Mouse (Mus musculus) layer of hippocampus, adult 11-12 months (tissue): ENCODE results near the gene Dlg5.

Experiments used
- DNase-seq: peaks from one replicate; pipeline ENCODE4 v3.0.0; 2022; ENCODE audit warnings: low spot score

Dlg5 gene

DNA sequence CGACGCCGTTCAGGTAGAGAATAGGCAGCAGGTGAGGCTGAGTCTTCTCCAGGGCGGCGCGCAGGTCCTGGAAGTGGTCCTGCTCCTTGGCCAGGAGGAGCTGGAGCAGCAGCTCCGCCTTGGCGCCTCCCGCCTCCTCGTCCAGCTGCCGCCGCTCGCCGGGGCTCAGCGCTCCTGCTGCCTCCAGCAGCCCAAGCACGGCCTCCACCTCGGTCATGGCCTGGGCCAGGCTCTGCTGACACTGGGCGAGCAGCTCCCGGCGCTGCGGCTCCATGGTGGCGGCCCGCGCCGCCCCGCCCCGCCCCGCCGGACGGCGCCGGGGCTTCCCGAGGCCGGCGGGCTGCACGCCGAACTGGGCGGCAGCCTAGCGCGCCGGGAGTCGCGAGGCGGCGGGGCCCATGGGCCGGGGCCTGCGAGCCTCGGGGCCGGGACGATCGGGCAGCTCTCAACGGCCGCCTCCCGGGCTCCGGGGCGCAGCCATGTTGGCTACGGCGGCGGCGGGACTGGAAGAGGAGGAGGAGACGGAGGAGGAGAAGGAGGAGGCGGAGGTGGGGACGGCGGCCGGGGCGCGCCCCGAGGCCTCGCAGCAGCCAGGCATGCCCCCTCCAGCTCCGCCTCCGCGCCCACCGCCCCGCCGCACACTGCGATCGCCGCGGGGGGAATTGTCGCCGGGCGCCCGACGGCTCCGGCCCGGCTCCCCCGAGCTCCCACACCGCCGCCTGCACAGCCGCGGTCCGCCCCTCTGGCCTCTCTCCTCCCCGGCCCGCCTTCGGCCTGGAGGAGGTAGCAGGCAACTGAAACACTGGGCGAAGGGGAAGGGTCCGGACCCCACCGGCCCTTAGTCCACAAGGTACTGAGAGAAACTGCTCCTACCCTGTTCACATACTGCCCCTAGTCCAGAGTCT, at the start of gene Dlg5:
Gene Dlg5, minus strand, starts transcription at position 744 of the 905 bp plus-strand sequence.
- peak; percentile 32 for DNase-seq

DNA sequence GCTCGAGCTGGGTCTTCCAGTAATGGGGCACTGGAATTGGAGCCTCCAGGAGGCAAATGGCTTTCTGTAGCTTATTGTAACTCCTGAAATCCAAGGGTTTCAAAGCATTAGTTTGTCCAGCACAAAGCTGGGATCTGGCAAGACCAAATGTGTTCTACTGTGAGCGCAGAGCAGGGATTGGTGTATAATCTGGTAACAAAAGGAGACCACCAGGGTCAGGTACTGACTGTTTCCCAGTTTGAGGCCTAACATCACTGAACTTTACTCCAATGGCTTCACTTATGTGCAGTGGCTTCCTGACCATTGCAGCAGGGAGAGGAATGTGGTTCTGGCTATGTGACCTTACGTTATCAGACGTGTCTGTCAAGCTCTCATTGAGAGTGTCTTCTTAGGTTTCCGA, 47.9 kb upstream of the Dlg5 start:
- DNase-seq: no peak

DNA sequence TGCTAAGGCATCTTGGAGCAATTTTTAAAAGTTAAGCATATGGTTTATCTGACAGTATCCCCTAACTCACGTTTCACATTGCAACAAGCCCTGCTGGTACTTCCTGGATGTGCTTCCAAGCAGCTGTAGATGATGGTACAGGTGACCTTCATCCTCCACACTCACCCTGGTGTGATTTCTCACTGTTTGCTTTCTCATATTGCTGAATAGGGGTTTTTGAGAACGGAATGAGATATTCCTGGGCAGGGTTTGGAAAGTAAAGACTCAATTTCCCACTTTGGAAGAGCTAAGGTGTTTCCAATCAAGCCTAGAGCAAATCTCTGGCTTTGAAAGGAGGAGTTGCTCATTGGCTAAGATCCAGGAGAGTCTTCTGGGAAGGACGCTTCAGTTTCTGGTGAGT, 47.2 kb upstream of the Dlg5 start, which contains the start of gene E330034G19Rik:
Gene E330034G19Rik, plus strand, starts transcription at position 301 of the 400 bp plus-strand sequence.
- no peak for DNase-seq

DNA sequence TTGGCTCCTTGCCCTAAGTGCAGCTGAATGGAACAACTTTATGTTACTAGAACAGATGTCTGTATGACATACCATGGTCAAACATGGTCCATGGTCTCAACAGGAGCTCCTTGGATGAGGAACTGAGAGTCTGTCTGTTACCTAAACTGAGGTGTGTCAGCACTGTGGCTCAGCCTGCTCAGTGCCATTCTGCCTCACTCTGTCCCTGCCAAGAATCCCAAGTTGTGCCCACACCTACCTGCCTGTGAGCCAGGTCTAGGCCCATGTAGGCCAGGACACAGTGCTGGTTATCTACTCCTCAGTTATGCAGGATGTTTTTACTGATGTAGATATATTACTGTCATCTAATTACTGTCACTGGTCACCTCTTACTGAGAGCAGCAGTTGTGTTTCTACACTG, 45.0 kb upstream of the Dlg5 start:
- DNase-seq: no peak

DNA sequence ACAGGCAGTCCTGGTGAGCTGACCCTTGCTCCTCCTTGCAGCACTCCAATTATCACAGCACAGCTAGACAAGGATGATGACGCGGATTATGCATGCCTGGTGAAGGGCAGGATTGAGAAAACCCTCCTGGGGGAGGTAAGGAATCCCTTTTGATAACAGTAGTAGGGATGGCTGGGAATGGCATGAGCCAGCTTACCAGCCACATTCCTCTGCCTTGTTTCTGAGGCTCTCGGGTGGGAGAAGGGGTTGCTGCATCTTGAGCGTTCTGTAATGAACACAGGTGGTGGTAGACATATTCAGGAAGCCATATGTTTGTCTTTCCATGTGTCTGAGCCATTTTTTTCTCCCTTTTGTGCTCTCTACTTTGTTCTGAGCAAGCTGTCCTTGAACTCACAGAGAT, 40.4 kb upstream of the Dlg5 start:
- no peak for DNase-seq

DNA sequence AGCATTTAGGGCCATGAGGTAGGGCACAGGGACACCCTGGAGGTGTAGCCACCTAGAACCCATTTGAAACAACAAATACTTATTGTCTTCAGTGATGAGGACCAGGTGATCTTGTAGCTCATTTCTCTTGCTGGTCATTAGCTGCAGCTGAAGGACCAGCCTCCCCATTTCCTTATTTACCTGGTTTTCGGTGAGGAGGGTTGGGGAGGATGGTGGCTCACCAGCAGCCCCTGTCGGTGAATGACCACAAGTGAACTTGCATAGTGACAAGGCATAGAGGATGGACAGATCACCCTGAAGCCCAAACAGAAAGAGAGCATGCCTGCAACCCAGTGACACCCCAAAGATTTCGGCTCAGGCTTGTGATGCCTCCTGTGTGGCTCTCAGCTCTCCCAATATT, 36.6 kb upstream of the Dlg5 start:
- no peak for DNase-seq

DNA sequence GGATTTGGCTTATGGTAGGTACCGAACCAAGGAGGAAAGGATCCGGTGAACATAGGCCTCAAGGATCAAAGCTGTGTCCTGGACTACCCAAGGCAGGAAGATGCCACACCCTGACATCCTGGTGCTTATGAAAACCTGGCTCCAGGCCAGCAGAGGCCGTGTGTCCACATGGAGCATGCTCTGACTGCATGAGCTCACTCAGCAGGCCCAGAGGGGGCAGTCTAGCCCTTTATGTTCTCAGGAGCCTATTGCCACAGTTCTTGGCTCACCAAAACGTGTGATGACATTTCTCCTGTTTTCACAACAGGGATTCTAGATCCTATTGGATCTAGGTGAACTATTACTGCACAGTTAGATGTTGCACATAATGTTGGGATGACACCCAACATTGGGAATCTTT, 35.6 kb upstream of the Dlg5 start:
- DNase-seq: no peak

DNA sequence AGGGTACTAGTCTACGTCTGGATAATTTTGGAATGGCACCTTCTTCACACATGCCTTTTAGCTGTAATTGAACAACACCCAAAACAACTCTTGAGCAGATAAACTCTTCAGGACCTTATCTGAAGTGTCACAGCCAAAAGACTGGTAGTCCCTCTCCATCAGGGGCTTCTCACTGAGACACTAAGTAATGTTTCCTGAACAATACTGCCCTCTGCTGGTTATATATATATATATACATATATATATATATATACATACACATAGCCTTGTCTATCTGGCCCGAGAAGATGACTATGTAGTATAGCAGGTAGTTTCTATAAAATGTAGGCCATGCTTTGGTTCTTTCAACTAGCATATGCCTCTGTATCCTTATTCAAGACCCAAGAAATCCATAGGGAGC, 29.8 kb upstream of the Dlg5 start:
- no peak for DNase-seq

DNA sequence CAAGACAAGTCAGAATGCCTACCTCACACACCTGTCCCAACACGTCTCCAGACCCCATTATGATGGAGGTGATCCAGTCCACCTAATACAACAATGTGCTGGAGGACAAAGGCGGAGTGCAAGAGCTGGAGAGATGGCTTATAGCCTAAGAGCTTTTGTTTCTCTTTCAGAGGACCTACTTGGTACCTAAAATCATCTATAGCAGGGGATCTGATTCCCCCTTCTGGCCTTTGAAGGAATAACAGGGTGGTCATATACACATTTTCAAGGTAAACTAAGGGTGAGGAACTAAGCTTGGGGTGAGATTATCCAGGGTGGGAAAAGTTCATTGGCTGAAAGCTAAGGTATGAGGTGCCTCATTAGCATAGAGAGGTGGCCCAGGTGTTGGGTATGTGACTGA, 27.9 kb upstream of the Dlg5 start:
- peak; percentile 67 for DNase-seq

DNA sequence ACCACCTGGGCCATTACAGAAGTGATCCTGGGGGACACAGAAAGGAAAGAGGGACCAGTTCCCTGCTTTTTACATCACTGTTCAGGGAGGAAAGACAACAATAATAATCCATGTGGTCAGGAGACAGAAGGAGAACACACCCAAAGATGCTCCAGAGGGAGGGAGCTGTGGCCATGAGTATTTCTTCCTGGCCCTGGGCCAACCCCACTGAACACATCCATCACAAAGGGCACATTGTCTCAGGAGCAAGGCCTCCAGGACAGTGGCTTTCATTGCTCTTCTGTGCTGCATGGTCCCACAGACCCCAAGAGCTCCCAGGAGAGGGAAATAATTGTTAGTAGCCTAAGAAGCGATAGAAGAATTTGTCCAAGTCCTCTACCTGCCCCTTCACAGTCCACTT, 23.9 kb upstream of the Dlg5 start:
- DNase-seq: no peak

DNA sequence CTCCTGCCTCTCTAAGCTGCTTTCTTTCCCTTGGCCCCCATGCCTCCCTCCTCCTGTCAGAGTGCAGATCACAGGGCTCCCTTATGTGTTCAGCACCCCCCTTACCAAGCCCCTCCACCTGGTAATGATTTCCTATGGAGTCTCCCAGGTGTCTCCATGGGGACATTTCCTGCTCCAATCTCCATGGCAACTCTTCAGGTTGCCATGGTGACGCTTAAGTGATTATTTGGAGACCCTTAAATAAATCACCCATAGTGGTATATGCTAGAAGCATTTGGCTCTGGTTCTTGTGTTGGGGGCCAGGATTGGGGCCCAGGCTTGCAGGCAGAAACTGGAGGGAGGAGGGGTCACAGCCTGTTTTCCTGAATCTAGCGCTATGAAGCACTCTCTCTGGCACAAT, 17.2 kb upstream of the Dlg5 start:
- peak; percentile 40 for DNase-seq

DNA sequence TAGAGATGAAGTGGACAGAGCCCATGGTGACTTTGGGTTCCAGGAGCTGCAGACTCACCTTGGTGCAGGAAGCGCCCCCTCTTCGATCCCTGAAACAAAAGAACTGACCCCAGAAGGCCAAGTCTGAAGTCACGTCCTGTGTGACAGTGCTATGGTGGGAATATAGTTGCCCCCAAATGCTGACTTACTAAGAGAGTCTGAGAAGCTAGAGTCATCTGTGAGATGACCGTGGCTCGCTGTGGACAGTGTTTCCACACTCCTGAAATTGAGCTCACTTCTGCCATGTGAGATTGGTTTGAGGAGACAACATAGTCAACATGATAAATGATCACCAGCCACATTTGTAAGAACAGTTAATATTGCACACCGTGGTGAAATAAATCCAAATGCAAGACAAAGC, 16.7 kb upstream of the Dlg5 start:
- no peak for DNase-seq

DNA sequence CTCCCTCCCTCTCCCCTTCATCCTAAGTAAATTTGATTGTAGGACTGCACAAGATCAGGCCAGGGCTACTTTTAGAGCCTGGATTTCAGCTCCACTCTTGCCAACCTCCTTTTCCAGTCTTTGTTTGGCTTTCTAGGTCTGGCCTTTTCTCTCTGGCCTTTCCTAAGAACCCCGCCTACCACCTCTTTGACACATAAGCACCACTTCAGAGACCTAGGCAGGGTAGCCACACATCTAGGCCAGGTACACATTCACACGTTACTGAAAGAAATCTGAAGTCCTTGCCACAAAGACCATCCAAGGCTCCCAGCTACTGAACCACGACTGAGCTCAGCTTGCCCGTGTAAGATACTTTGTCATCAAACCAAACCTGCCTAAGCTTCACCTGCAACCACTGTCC, 14.7 kb upstream of the Dlg5 start:
- DNase-seq: no peak

DNA sequence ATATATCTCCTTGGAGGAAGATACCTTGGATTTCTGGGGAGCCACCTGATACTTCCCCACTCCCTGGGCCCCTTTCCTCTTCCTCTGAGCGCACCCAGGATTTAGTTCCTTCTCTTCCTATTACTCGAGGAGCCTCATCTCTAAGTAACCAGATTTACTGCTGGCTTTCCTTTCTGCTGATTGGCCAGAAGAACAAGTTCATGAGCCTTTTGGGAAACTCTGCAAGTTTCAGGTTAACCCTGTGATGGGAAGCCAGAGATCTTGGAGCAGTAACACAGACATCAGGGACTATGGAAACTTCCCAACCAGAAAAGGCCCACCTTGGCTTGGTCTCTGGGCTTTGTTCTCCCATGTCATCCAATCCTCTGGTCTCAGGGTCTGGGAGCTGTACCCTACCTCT, 10.2 kb upstream of the Dlg5 start:
- DNase-seq: no peak

DNA sequence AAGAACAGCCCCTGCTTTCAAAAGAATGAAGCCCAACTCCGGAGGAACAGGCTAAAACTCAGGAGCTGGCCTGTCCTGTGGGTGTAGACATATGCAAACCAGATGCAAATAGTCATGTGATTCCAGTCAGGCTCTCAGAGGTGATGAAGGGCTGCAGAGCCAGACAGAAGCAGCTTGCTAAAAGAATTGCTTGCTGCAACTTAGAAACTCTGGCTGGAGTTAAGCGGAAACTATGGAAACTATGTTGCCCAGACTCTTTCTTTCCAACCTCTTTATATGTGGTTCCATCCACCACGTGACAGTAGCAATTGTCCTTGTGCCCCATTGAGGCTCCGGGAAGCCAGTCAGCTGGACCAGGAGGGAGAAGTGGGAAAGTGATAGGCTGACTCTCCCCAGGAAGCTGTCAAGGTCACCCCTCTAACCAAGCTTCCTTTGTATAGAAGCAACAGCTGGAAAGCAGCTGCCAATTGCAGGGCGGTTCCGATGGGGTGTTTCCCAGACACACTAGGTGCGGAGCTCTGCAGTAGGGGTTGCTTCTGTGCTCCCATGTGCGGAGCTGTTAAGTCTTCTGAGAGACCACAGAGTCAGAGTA, 8.0 kb upstream of the Dlg5 start:
- DNase-seq: no peak

DNA sequence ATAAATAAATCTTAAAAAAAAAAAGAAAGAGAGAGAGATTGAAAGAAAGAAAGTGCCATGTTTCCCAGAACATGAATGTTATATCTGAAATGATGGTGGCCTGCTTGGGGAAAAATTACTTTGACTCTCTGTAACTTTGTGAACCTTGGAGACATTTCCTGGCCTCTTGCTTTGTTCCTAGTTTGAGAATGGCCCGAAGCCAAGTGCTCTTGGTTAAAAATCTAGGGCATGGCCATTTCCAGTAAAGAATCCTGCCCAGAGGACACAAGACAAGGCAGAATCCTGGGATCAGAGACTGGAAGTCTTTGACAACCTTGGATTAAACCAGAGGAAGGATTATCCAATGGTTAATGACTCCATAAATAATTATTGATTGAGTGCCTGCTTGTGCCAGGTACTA, 5.6 kb upstream of the Dlg5 start:
- no peak for DNase-seq

DNA sequence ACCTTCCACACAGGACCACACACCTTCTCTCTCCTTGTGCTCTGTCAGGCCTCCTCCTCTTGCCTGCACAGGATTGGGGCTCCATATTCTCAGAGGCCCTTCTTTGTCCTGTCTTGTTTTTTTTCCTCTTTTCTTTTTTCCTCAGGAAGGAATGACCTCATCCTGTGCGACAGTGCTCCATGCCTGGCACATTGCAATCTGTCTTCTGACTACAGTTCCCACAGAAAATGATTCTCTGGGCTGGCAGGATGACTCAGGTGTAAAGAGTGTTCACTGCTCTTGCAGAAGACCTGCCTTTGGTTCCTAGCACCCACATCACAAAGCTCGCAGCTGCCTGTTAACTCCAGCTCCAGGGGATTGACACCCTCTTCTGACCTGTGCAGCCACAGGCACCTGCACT, 4.2 kb upstream of the Dlg5 start:
- no peak for DNase-seq

DNA sequence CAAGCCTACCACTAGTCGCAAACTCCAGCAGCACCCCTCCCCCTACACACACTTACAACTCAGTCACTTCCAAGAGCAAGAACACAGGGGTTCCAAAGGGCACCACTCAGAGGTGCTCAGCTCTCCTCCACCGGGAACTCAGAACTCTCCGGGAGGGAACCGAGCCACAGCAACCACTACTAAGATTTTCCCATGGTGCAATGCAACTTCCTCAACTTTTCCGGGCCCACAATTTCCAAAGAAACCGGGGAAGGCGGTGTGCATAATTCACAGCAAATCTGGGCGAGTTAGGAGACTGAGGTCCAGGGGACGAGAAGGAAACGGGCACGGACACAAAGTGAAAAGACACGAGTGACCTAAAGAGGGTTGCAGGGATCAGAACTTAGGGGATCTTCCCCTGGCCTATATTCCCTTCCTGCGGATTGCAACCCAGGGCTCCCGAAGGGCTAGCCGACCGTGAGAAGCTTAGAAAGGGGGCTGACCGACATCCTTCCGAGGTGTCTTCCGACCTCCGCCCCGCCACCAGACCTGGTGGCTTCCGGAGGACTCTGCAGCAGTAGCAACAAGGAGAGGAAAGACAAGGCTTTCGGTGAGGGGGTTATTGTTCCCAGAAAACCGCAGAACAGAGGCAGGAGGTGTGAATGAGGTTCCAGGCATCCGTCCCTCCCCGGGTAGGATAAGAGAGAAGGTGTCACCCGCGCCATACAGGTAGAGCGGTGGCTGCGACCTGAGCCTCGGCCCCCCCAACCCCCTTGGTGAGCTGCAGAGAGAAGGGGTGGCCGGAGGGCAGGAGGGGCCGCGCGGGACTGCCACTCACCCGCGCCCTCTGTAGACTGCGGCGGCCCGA, 1.2 kb downstream of the Dlg5 start:
- peak; percentile 17 for DNase-seq

DNA sequence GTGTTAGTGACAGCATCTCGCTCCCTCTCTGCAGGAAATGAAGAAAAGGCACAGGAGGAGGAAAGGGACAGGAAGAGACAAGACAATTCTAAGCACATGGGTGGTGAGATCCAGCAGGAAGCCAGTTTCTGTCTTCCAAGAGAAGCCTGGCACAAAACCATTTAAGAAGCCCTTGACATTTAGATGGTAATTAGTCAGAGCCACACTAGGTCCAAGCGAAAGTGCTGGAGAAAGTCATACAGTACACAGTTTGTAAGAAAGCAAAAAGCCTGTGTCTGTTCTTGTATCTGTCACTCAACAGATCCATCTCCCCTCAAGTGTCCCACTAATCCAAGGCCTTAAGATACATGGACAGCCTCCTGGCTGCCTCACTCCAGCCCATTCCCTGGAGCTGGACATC, 3.7 kb downstream of the Dlg5 start:
- DNase-seq: no peak

DNA sequence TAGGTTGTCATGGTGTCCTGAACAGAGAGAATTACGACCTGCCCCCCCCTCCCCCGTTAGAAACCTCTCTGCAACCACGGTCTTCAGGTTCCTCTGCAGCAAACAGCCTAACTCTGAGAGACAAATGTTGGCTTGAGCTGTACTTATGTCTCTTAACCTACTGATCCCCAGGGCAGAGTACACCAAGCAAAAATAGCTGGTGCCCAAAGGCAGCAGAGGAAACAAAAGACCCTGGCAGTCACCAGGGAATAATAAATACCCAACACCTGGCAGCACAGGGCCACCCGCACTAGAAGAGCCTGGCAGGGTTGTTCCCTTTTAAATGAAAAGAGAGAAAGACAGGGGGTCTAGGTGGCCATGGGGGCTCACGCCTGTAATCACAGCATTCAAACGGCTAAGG, 4.9 kb downstream of the Dlg5 start:
- no peak for DNase-seq

DNA sequence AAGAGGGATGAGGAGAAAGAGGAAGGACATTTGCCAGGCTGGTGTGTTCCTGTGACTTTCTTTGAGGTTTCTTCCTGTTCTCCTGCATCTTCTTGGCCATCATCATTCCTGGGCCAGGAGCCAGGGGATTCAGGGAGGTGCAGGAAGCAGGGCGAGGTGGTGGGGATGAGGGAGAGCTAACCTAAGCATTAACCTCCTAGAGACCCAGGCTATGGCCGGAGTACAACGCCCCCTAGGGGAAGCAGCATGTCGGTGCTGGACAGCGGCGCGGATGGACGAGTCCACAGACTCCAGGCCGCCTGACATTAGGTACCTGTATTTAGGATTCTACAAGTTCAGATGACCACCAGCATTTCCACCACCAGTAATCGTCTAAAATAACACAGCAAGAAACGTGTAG, 6.1 kb downstream of the Dlg5 start:
- DNase-seq: no peak

DNA sequence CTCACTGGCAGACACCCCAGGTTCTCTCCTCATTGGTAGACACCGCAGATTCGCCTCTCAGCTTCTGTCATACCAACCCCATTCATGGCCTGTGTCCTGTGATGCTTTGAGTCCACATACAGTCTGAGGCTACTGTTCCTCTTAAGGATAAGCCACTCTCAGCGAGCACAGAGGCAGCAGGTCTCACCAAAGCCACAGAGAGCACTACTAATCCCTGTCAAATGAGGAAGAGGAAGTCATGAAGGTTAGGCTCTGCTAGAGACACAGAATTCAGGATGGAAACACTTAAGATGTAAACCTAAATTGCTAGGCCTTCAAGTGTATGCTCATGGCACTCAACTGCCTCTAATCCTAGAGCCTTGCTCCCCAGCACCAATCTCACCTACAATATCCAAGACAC, 9.8 kb downstream of the Dlg5 start:
- DNase-seq: no peak

DNA sequence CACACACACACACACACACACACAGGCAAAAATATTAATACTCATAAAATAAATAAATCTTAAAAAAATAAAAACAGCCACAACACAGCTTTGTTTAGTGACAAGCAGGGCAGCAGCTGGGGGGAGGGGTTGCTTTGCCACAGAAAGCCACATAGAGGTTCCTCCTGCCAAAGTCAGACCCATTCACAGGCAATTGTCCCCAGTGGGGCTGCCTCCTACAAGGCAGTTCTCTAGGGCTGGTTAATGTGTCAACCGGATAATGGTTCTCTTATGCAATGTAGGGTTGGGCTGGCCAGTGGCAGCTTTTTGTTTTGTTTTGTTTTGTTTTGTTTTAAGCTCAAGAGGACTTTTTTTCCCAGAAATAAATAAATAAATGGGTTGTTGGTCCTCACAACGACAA, 11.3 kb downstream of the Dlg5 start:
- peak; percentile 45 for DNase-seq
